Mouse (Mus musculus) cerebellum, adult 9-10 months (tissue): ENCODE data around the gene Tet2.
A peak's percentile ranks its signal among the peaks of the same experiment; 100 is the strongest.
"Not testable (repeated sequence)": the region's sequence is repeated elsewhere in the genome, so short reads cannot be mapped to it uniquely, and the experiment has no call there.

Source experiments
- DNase-seq: peaks from one replicate; pipeline ENCODE4 v3.0.0; 2022

Tet2 gene

GRCm38 (mm10) chr3:133546790-133547189 is 1.9 kb upstream of the Tet2 start:
- no peak for DNase-seq

GRCm38 (mm10) chr3:133545304-133545666 is 346 bp upstream of the Tet2 start:
- no peak for DNase-seq

DNA sequence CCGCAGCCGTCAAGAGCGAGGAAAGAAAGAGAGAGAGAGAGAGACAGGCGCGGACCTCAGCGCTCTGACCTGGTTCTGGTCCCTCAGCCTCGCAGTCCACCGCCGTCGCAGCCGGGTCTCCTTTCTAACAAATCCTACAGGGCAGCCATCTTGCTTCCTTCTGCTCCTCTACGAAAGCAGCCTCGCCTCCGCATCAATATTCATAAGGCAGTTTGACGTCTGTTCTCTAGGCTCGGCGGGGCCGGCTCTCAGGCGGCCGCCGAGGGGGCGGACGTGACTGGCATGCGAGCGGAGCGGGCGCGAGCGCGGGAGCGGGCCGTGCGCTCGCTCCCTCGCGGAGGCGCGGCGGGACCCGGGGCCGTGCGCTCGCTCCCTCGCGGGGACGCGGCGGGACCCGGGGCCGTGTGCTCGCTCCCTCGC is 798 bp downstream of the Tet2 start:
- DNase-seq = peak; percentile 86

- DNase-seq = peak; percentile 32
Measured at GRCm38 (mm10) chr3:133543101-133544020, 1.6 kb downstream of the Tet2 start.

- no peak for DNase-seq
Measured at GRCm38 (mm10) chr3:133542084-133542483, 2.9 kb downstream of the Tet2 start.

GRCm38 (mm10) chr3:133541000-133541399 is 3.9 kb downstream of the Tet2 start:
- DNase-seq = no peak

DNA sequence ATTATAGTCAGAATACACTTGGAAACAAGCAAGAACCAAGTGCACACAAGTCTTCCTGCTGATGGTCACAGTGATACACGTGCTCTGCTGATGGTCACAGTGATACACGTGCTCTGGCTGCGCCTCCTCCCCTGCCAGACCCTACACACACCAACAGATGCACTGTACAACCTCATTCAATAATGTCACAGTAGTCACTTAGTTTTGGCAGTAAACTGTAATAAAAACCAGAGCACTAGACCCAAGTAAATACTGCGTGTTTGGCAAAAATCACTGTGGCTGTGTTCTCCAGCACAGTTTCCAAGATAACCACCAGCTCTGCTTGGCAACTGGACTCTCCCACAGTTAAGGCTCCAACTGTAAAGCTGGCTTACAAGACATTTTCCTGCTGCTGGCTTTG is 4.9 kb downstream of the Tet2 start:
- DNase-seq = no peak

DNA sequence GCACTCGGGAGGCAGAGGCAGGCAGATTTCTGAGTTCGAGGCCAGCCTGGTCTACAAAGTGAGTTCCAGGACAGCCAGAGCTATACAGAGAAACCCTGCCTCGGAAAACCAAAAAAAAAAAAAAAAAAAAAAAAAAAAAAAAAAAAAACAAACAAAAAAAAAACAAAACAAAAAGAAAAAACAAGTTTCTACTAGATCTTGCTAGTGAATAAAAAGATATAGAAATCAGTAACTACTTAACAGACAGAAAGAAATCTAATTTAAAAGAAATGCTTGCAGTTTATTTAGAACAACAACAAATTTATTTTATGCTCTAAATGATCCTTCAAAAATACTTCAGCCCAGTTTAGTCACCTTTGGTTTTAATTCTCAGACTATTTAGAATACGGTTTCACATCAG is 6.4 kb downstream of the Tet2 start:
- DNase-seq = not testable (repeated sequence)

DNA sequence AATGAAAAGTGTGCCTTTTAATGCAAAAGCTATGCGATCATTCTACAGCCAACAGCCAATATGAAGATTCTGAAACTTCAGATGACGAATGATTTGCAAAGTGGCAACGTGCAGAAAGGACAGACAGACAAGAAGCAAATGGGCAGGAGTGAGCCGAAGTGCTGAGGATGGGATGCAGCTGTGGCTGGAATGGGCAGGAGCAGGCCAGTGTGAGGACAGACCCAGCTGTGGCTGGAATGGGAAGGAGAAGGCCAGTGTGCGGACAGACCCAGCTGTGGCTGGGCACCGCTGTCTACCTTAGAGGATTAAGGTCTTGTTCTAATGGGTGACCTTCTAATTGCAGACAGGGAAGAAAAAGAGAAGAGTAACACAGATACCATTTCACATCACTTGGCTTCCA is 9.3 kb downstream of the Tet2 start:
- no peak for DNase-seq

- DNase-seq = no peak
Measured at GRCm38 (mm10) chr3:133534066-133534465, 10.9 kb downstream of the Tet2 start.

DNA sequence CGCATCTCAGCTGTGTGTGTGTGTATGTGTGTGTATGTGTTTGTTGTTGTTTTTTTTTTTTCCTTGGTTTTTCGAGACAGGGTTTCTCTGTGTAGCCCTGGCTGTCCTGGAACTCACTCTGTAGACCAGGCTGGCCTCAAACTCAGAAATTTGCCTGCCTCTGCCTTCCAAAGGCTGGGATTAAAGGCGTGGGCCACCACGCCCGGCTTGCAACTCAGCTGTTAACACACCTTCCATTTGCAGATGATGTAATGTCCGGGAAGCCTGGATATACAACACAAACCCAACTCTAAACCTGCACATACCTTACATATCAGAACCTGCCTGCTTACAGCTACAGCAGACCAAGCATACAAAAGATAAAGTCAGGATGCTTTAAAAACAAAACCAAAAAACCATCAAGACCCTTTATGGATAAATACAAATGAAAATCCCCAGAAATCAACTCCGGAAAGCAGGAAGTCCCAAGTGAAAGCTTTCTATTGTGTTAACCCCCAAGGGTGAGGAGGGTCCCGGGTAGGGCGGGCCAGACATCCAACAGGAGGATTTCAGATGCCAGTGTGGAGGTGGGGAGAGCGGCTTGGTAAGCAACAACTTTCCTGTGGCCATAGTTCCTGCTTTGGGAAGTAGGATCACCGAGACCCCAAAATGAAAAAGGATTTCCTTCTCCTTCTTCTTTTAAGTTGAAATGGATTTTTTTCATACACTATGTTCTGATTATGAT is 11.5 kb downstream of the Tet2 start:
- DNase-seq = no peak

- DNase-seq = no peak
Measured at GRCm38 (mm10) chr3:133532806-133533205, 12.1 kb downstream of the Tet2 start.

DNA sequence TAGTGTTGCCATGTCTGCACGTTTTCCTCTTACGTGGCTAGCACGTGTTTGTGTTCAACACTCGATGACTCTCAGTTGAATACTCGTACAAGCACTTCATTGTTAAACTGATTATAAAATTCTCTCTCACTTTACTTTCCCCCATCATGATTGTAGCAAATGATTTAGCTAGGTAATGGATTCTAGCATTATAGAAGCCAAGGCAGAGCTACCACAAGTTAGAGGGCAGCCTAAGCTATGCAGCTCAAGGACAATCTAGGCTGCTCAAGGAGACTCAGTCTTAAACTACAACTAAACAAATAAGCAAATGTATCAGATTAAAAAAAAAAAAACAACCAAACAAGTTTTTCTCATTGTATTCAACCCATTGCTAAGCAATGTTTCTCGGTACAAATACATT is 12.7 kb downstream of the Tet2 start:
- no peak for DNase-seq

- DNase-seq = no peak
Measured at GRCm38 (mm10) chr3:133531101-133531500, 13.8 kb downstream of the Tet2 start.

DNA sequence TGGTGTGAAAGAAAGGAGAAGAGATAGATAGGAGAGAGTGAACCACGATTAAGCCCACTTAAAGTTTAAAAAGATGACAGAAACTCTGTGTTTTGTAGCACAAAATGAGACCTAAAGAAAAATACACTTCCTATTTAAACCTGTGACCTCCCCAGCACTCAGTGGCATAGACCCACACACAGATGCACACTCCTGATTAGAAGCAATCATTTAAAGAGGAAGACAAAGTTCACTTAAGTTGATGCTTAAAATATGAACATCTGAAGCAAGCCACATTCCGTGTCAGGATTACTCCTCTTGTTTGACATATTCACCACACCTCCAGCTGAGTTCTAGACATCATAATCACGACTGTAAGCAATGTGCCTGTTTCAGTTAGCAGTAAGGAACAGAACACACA is 14.3 kb downstream of the Tet2 start:
- no peak for DNase-seq

DNA sequence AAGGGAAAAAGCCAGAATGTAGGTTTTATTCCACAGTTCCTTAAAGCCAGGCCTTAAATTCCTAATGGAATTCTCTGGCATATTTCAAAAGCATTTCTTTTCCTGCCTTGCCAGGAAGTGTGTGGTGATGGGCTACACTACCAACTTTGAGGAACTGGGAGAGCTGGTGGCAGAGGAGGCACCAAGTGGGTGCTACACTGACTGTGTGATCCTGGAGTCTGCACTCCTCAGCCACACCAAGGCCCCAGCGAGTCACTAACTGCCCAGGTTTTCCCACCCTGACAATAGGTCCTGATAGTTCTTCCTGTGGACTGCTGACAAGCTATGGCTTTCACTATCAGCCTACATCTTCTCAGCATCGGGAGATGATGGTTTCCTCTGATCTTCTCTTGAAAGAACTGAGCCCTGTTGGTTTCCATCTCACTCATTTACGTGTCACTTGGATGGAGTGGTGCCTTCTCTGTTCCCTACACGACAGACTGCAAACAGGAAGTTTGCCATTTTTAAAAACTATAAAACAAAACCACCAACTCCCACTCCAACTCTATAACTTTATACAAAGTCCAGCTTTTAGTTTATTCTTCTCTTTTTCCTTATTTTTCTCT is 18.7 kb downstream of the Tet2 start:
- no peak for DNase-seq

GRCm38 (mm10) chr3:133525578-133525977 is 19.4 kb downstream of the Tet2 start:
- no peak for DNase-seq

- no peak for DNase-seq
Measured at GRCm38 (mm10) chr3:133524341-133525050, 20.4 kb downstream of the Tet2 start.

- no peak for DNase-seq
Measured at GRCm38 (mm10) chr3:133523191-133523590, 21.7 kb downstream of the Tet2 start.

- DNase-seq = no peak
Measured at GRCm38 (mm10) chr3:133522289-133522688, 22.6 kb downstream of the Tet2 start.

DNA sequence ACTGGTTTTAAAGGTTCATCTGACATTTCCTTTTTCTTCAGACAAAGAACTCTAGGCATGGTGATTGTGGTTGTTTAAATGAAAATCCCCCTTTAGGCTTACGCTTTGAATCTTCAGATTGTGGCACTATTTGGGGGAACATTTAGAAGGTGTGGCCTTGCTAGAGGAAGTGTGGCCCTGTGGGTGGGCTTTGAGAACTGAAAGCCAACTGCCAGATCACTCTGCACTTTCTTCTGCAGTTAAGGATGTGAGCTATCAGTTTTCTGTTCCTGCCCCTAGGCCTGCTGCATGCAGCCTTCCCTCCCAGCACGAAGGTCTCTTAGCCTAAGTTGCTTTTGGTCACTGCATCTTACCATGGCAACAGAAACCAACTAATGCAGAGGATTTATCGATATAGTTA is 26.1 kb downstream of the Tet2 start:
- DNase-seq = no peak

DNA sequence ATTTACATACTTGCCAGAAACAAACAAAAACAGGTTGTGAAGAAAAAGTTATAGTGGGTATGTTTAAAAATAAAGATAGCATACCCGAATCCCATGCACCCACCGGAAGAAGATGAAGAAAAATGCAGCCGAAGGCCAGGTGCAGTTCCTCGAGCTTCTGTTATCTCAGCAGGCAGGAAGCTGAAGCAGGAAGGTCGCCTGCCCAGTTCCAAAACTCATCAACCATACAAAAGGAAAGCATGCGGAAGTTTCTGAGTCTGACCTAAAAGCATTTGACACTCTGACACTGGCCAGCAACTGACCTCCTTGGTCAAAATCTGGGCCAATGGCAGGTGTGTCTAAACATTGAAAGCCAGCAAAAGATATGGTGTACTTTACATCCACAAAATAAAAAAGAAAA is 26.8 kb downstream of the Tet2 start:
- no peak for DNase-seq

- no peak for DNase-seq
Measured at GRCm38 (mm10) chr3:133517406-133517805, 27.5 kb downstream of the Tet2 start.
